Mouse (Mus musculus) liver, embryonic 14.5 days (tissue): Measurements from ENCODE around the gene Selenbp2. TPM values are rescaled to one million over a fixed set of nuclear protein-coding genes. Genes with fewer than 3 reads are reported as not detected.
"Not testable (repeated sequence)": the region's sequence is repeated elsewhere in the genome, so short reads cannot be mapped to it uniquely, and the experiment has no call there.

Experiments
- ATAC-seq: fragments of 200-750 bp; cut with Nextera tagmentation; 2 replicates; pipeline ENCODE4 v1.8.0; 2017; ENCODE audit warnings: moderate number of reproducible peaks, mild to moderate bottlenecking, moderate library complexity; ENCODE audit not compliant: insufficient read depth
- DNase-seq, 3 experiments: peaks; one replicate each; pipeline ENCODE4 v3.0.0-alpha.2; 2012 to 2013; ENCODE audit warnings: low read depth in 3 of 3, low spot score in 3 of 3
- H3K27ac ChIP-seq: fragments of 300-500 bp; sonication (generic); 2 replicates; pipeline ENCODE4 v1.5.1; 2014; ENCODE audit warnings: moderate library complexity, mild to moderate bottlenecking, control low read depth, inconsistent platforms
- H3K27me3 ChIP-seq: fragments of 300-500 bp; sonication (generic); 2 replicates; pipeline ENCODE4 v1.6.1; 2014; ENCODE audit warnings: mild to moderate bottlenecking, low read length, moderate library complexity; ENCODE audit not compliant: control insufficient read depth, insufficient read depth
- H3K36me3 ChIP-seq: fragments of 300-500 bp; sonication (generic); replicated peaks from 2 replicates; pipeline ENCODE4 v1.6.1; 2014; ENCODE audit warnings: low read depth; ENCODE audit not compliant: control insufficient read depth, insufficient read depth
- H3K4me1 ChIP-seq, 2 experiments: fragments of 200-500 bp in 1 of 2; fragments of 300-500 bp in 1 of 2; sonication (generic) in 1 of 2; replicated peaks; 2 replicates each; pipeline ENCODE4 v1.6.1; 2012 to 2014; ENCODE audit warnings: antibody characterized with exemption in 1 of 2, inconsistent platforms in 1 of 2, low read length in 1 of 2; ENCODE audit not compliant: control insufficient read depth in 2 of 2, insufficient read depth in 2 of 2
- H3K4me2 ChIP-seq: fragments of 300-500 bp; sonication (generic); 2 replicates; pipeline ENCODE4 v1.6.1; 2014; ENCODE audit warnings: low read depth, mild to moderate bottlenecking, control low read depth, moderate library complexity
- H3K4me3 ChIP-seq, 2 experiments: fragments of 200-500 bp in 1 of 2; fragments of 300-500 bp in 1 of 2; sonication (generic) in 1 of 2; 2 replicates each; pipeline ENCODE4 v1.5.1; 2012 to 2014; ENCODE audit warnings: low read depth in 2 of 2, low read length in 2 of 2, mild to moderate bottlenecking in 2 of 2, control low read depth in 1 of 2, inconsistent platforms in 1 of 2, moderate library complexity in 1 of 2; ENCODE audit not compliant: insufficient read depth in 1 of 2
- H3K9ac ChIP-seq: fragments of 300-500 bp; sonication (generic); replicated peaks from 2 replicates; pipeline ENCODE4 v1.6.1; 2014; ENCODE audit warnings: mild to moderate bottlenecking, control low read depth, moderate library complexity
- H3K9me3 ChIP-seq: fragments of 300-500 bp; sonication (generic); 2 replicates; pipeline ENCODE4 v1.6.1; 2016; ENCODE audit warnings: low read length, mixed read lengths; ENCODE audit not compliant: control insufficient read depth
- CTCF ChIP-seq: IDR thresholded peaks from 2 replicates; pipeline ENCODE4 v1.5.1; 2016; ENCODE audit warnings: antibody characterized with exemption, low read depth, control low read depth
- EP300 ChIP-seq: IDR thresholded peaks from 2 replicates; pipeline ENCODE4 v1.6.1; 2016; ENCODE audit warnings: antibody characterized with exemption, low read depth
- WGBS: fragments of 180-500 bp; shearing (Covaris S2); extraction: QIAGEN DNeasy Blood & Tissue Kit; methylation state at CpG from one replicate; pipeline ENCODE4 v1.1.7; 2014; ENCODE audit not compliant: insufficient replicate concordance; 5-methylcytosine and 5-hydroxymethylcytosine counted together
- polyA plus RNA-seq, 2 experiments: library from polyadenylated mRNA; depleted of rRNA in 1 of 2; stranded (reverse) in 1 of 2; unstranded in 1 of 2; fragments of >200 nt; fragmentation: Nextera tagmentation in 1 of 2; extraction: Ambion mirVana in 1 of 2; gene quantifications; 2 replicates each; pipeline versions ENCODE4 v1.2.1 to v1.2.3; 2012 to 2014

The Selenbp2 gene
- polyA plus RNA-seq, 2 experiments, result 19.6 to 21.2 TPM

DNA sequence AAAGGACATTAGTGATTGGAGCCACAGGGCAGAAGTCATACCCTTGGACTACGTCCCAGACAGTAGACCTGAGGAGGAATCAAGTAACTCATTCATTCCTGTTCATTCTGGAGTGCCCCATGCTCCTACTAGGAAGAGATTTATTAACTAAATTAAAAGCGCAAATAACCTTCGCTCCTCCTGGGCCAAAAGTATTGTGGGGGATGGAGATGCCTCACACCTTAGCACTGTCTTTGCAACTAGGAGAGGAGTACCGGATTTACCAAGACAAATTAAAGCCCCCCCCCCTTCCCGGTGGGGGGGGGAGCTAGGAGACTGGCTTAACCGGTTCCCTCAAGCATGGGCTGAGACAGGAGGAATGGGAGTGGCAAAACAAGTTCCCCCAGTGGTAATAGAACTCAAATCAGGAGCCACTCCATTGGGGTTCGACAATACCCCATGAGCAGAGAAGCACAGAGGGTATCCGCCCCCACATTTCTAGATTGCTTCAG is 14.0 kb upstream of the Selenbp2 start:
- H3K9me3 ChIP-seq, result no peaks in the 10 kb centered on the region
- TF ChIP-seq CTCF, result no peak
- no peak for TF ChIP-seq EP300
- H3K9ac ChIP-seq, result no peak overlapping the region
- ATAC-seq (no peak), DNase-seq (no peak)
- H3K4me2 ChIP-seq, result no peak overlapping the region
- H3K4me1 ChIP-seq, result peaks cover 3 to 16% of the 10 kb centered on the region in 2 experiments
- H3K27me3 ChIP-seq, result no peaks in the 10 kb centered on the region
- H3K27ac ChIP-seq, result no peak overlapping the region
- H3K36me3 ChIP-seq, result no peaks in the 10 kb centered on the region
- WGBS, result 70% methylated on average over 8 of the region's 8 CpGs
- H3K4me3 ChIP-seq, result no peak overlapping the region

DNA sequence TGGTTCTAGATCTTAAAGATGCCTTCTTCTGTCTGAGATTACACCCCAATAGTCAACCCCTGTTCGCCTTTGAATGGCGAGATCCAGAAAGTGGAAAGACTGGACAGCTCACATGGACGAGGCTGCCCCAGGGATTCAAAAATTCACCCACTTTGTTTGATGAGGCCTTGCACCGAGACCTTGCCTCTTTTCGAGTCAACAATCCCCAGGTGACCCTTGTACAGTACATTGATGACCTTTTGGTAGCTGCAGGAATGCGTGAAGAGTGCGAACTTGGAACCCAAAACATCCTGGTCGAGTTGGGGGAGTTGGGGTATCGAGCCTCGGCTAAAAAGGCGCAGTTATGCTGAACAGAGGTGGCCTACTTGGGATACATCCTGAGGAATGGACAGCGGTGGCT is 13.3 kb upstream of the Selenbp2 start:
- not testable (repeated sequence) for H3K9ac ChIP-seq, H3K4me3 ChIP-seq, H3K27me3 ChIP-seq, ATAC-seq, H3K36me3 ChIP-seq, H3K27ac ChIP-seq, H3K4me2 ChIP-seq, DNase-seq, H3K9me3 ChIP-seq
- H3K4me1 ChIP-seq, result peaks cover 3 to 16% of the 10 kb centered on the region in 2 experiments
- WGBS, result 74% methylated on average over 12 of the region's 12 CpGs

DNA sequence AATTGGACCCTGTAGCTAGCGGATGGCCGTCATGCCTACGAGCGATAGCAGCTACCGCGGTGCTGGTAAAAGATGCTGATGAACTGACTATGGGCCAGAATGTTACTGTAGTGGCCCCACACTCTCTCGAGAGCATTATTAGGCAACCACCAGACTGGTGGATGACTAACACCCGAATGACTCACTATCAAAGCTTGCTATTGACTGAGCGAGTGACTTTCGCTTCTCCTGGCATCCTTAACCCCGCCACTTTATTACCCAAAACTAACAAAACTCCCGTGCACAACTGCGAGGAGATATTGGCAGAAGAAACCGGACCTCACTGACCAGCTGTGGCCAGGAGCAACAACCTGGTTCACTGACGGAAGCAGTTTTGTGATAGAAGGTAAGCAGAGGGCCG is 12.6 kb upstream of the Selenbp2 start:
- TF ChIP-seq EP300, result no peak
- TF ChIP-seq CTCF, result no peak
- Histone ChIP-seq H3K27me3 (no peaks in the 10 kb centered on the region), H3K27ac (no peak overlapping the region), H3K36me3 (no peaks in the 10 kb centered on the region), H3K4me2 (no peak overlapping the region), H3K4me3 (no peak overlapping the region), H3K4me1 (peaks cover 9 to 22% of the 10 kb centered on the region in 2 experiments), H3K9ac (no peak overlapping the region), H3K9me3 (no peaks in the 10 kb centered on the region)
- no peak for DNase-seq
- ATAC-seq, result no peak; the same call in 1 of the 2 replicates
- 70% methylated on average over 16 of the region's 16 CpGs for WGBS

DNA sequence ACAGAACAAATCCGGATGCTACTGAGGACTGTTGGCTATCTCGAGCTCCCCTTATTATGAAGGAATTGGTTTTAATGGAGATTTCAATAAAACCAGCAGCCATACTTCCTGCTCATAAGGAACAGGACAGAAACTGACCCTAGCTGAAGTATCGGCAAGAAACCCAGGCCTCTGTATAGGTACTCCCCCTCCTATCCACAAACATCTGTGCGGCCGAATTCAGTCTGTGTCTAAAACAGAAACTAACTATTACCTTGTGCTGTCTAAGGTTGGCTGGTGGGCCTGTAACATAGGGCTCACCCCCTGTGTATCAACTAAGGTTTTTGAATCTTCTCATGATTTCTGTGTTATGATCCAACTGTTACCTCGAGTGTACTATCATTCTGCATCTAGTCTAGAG is 9.7 kb upstream of the Selenbp2 start:
- Histone ChIP-seq H3K4me3 (no peak overlapping the region), H3K4me2 (no peak overlapping the region), H3K27ac (peak overlapping the region; percentile 18; the same call in 1 of the 2 replicates), H3K4me1 (peaks cover 20 to 33% of the 10 kb centered on the region in 2 experiments), H3K9me3 (no peaks in the 10 kb centered on the region), H3K36me3 (no peaks in the 10 kb centered on the region), H3K27me3 (no peaks in the 10 kb centered on the region), H3K9ac (no peak overlapping the region)
- TF ChIP-seq CTCF, result no peak
- TF ChIP-seq EP300, result no peak
- WGBS, result 73% methylated on average over 6 of the region's 6 CpGs
- no peak for ATAC-seq
- no peak for DNase-seq

DNA sequence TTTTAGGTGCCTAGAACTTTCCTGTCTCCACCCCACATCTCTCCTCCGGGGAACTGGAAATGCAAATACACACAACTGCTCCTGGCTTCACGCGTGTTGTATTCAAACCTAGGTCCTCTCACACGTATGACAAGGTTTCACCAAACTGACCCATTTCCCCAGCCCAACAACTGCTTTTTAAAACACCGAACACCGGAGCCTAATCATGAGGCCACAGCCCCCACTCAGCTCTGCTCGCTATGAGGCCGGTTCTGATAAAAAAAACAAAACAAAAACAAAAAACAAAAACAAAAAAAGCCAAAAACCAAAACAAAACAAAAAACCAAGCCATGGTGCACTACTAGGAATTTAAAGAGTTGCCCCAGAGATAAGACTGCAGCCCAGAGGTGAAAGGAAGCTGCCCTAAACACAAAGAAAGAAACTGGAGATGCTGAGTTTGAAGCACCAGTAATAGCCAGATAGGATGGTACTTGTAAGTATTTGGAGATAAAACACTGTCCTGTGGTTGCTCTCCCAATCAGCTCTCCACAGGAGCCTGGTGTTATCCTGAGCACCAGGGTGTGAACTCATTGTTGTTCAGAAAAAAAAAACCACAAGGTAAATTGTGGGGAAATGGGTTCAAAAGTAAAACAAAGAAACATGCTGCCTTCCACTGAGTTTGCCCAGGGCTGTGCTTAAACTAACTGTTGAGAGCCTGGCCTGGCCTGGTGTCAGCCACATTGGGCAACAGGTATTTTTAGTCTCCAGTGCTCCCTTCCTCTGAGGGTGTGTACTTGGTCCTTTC is 7.2 kb upstream of the Selenbp2 start:
- Histone ChIP-seq H3K4me1 (peaks cover 20 to 34% of the 10 kb centered on the region in 2 experiments), H3K27ac (peak overlapping the region; percentile 71), H3K4me2 (peak overlapping the region; percentile 45), H3K9ac (peak overlapping the region; percentile 48)
- TF ChIP-seq EP300, result peak; percentile 78
- peak in 1 of 3 experiments; percentile 37 for DNase-seq
- H3K27me3 ChIP-seq, H3K36me3 ChIP-seq, H3K4me3 ChIP-seq, H3K9me3 ChIP-seq: not testable (repeated sequence)
- peak; percentile 94 for ATAC-seq
- WGBS, result 23% methylated on average over 8 of the region's 8 CpGs

DNA sequence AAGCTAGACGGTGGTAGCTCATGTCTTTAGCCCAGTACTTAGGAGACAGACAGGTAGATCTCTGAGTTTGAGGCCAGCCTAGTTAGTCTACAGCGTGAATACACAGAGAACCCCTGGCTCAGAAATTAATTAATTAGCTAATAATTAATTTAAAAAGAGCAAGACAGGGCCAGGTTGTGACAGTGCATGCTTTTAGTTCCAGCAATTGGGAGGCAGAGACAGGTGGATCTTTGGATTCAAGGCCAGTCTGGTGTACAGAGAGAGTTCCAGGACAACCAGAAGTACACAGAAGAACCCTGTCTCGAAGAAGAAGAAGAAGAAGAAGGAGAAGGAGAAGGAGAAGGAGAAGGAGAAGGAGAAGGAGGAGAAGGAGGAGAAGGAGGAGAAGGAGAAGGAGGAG is 4.7 kb upstream of the Selenbp2 start:
- not testable (repeated sequence) for H3K27ac ChIP-seq, DNase-seq, H3K27me3 ChIP-seq, H3K36me3 ChIP-seq, ATAC-seq, H3K4me2 ChIP-seq, H3K9me3 ChIP-seq, H3K4me3 ChIP-seq, H3K9ac ChIP-seq
- 72% methylated on average over 3 of the region's 3 CpGs for WGBS
- H3K4me1 ChIP-seq, result peaks cover 17 to 32% of the 10 kb centered on the region in 2 experiments

DNA sequence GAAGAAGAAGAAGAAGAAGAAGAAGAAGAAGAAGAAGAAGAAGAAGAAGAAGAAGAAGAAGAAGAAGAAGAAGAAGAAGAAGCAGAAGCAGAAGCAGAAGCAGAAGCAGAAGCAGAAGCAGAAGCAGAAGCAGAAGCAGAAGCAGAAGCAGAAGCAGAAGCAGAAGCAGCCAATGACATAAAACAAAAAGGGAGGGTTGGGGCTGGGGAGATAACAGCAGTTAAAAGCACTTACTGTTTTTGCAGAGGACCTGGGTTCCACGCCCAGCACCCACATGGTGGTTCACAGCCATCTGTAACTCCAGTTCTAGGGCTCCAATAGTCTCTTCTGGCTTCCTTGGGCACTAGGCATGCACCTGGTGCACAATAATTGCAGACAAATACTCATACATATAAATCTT is 4.2 kb upstream of the Selenbp2 start:
- DNase-seq, H3K36me3 ChIP-seq, ATAC-seq, H3K4me2 ChIP-seq, H3K4me3 ChIP-seq, H3K9me3 ChIP-seq, H3K27me3 ChIP-seq, H3K9ac ChIP-seq, H3K27ac ChIP-seq: not testable (repeated sequence)
- H3K4me1 ChIP-seq, result peaks cover 17 to 34% of the 10 kb centered on the region in 2 experiments
- WGBS, result 17% methylated on average over 1 of the region's 1 CpGs
